Mouse (Mus musculus): ENCODE results near the gene Lypd6.

Lypd6 gene

DNA sequence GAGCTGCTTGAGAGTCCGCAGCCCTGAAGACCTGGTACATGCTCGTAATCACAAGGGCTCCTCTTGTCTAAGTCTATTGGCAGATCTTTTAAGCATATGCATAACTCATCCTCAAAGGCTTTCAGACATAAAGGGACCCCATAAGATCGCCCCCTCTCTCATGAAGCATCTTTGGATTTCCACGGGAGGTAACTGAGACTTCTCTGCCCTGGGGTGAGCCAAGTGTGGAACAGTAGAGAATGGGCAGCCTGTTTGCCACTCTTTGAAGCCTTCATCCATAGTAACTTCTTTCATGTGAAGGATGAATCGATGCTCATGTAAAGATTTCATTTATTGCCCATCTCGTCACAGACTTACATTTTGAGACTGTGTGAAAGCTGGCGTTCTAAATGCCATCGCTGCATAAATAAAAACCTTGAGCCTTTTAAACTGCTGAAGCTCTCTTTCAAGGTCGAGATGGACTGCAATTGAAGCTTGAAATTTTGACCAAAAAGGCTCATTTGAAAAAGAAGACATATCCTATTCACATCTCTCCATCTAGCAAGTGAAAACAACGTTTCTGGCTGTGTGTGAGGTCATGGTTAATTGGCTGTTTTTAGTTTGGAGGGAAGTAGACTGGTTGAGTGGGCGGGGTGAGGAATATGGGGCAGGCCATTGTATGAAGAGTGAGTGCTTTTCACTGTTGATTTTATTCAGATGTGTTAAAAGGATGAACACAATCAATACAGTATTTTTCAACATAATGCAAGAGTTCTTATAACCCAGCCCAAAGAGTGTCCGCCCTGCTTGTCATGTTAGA lies 107.7 kb downstream of the Lypd6 start:
- DNase-seq (ENCODE audit: low spot score), result no peak

DNA sequence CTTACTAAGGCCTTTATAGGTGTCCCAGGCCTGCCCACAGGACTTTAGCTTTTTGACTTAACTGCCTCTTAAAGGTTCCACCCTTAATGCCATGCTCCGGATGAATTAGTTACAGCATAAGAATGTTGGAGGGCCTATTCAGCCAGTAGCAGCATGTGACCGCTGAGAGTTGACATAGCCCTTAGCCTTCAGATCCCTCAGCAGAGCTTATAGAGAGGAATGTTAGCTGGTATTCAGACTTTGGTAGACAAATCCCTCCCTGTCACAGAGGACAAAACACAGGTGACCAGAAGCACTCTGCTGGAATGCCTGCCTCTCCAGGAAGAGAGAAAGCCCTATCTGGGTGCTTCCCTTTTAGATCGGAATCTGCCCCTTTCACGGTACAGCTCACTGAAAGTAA lies 109.5 kb downstream of the Lypd6 start:
- no peak for DNase-seq (ENCODE audit: low spot score)

GRCm38 (mm10) chr2:50179164-50179563 lies 112.9 kb downstream of the Lypd6 start:
- DNase-seq (ENCODE audit: low spot score), result no peak

DNA sequence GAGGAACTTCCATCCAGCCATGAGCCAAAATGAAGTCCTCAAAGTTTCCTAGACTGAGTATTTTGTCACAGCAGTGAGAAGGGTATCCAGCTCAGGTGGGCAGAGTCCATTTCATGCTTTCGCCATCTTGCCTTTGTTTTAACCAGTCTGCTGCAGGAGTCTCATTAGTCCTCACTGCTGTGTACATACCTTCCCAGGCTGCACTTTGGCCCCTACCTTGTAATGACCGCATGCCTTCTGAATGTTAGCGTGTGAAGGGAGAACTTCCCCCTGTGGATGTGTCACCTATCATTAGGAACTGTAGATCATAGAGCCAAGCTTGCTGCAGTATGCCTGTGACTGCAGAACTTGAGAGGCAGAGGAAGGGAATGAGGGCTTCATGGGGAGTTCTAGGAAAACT lies 114.2 kb downstream of the Lypd6 start:
- DNase-seq (ENCODE audit: low spot score), result no peak

- no peak for DNase-seq (ENCODE audit: low spot score)
These were observed 115.1 kb downstream of the Lypd6 start for GRCm38 (mm10) chr2:50181332-50181731.

- DNase-seq (ENCODE audit: low spot score), result no peak
These were observed 120.6 kb downstream of the Lypd6 start for GRCm38 (mm10) chr2:50186711-50187405.

DNA sequence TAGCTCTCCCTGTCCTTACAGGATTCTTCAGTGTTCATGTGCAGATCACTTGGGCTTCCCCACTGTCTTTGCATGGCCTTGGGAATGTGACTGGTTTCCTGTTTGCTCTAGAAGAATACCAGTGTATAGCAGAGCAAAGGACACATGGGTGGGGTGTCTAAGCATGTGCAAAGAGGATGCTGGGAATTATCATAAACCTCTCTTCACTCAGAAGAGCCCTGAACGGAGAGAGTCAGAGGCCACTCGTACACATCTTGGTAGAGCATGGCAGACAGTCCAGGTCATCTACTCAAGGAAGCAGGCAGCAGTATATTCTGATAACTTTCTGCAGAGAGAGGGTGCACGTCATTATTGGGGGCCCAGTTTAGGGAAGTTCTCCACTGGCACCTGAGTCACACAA lies 122.6 kb downstream of the Lypd6 start:
- no peak for DNase-seq (ENCODE audit: low spot score)

- DNase-seq (ENCODE audit: low spot score), result no peak
These were observed 130.5 kb downstream of the Lypd6 start for GRCm38 (mm10) chr2:50196681-50197080.

DNA sequence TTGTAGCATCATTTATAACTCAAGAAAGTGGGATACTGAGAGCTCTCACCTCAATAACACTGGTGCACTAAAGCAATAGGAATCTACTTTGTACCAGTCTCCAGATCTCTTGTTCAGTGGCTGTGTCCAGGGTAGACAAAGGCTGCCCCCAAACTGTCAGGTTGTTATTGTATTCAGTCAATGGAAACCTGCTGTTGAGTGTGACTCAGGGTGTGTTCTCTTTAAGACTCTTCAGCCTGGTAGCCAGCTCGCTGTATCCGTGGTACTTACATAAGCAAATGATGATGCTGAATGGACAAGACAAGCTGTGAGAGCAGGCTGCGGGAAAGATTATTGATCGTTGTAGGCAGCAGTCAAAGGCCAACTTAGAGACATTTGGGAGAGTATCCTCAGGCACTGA lies 131.6 kb downstream of the Lypd6 start:
- DNase-seq (ENCODE audit: low spot score), result no peak

- no peak for DNase-seq (ENCODE audit: low spot score)
These were observed 134.3 kb downstream of the Lypd6 start for GRCm38 (mm10) chr2:50200541-50200940.

GRCm38 (mm10) chr2:50220574-50220973 lies 154.3 kb downstream of the Lypd6 start:
- DNase-seq (ENCODE audit: low spot score), result no peak

DNA sequence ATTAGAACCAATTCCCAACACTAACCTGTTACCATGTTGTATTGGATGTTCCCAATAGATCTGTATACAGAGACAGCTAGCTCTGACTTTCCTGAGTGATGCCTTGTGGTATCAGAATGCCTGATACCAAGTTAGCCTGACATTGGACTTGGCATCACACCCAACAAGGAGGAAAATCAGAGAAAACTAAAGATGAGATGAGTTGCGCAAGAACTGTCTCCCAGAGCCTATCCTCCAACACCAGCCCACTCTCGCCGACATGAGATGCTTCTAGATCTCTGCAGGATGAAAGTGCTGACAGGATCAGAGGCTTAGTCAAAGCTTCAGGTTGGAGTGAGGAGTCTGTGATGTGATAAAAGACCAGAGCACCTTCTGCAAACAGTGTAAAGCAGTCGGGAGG lies 158.8 kb downstream of the Lypd6 start:
- DNase-seq (ENCODE audit: low spot score), result no peak

GRCm38 (mm10) chr2:50233491-50233890 lies 167.3 kb downstream of the Lypd6 start:
- no peak for DNase-seq (ENCODE audit: low spot score)
